Mouse (Mus musculus): ENCODE data around the gene Ubxn2a. TPM values are rescaled to one million over a fixed set of nuclear protein-coding genes. Genes with fewer than 3 reads are reported as not detected.

The Ubxn2a gene
- polyA plus RNA-seq, 1 experiment from 2014 or later, result 30.6 TPM

Other genes starting within 250 kb of the Ubxn2a start
- gene Fam228a, start 169.3 kb downstream of the Ubxn2a start, polyA plus RNA-seq (2016; fragmentation: Nextera tagmentation; extraction: Ambion mirVana), result 0.26 and 0.73 TPM in 2 replicates
- 3.6 and 3.8 TPM in 2 replicates for gene Pfn4, start 138.7 kb downstream of the Ubxn2a start, polyA plus RNA-seq (2016; fragmentation: Nextera tagmentation; extraction: Ambion mirVana)
- gene Fam228b, start 138.4 kb downstream of the Ubxn2a start, polyA plus RNA-seq (2016; fragmentation: Nextera tagmentation; extraction: Ambion mirVana), result 2.9 and 4.9 TPM in 2 replicates
- 310 and 312 TPM in 2 replicates for gene Sf3b6, start 90.2 kb downstream of the Ubxn2a start, polyA plus RNA-seq (2016; fragmentation: Nextera tagmentation; extraction: Ambion mirVana)
- 10.5 and 11.2 TPM in 2 replicates for gene Fkbp1b, start 66.1 kb downstream of the Ubxn2a start, polyA plus RNA-seq (2016; fragmentation: Nextera tagmentation; extraction: Ambion mirVana)
- 26.7 and 27.7 TPM in 2 replicates for gene Wdcp, start 64.4 kb downstream of the Ubxn2a start, polyA plus RNA-seq (2016; fragmentation: Nextera tagmentation; extraction: Ambion mirVana)
- gene Mfsd2b, start 33.3 kb downstream of the Ubxn2a start, polyA plus RNA-seq (2016; fragmentation: Nextera tagmentation; extraction: Ambion mirVana), result 2.4 and 2.5 TPM in 2 replicates
- gene Atad2b, start 9.6 kb upstream of the Ubxn2a start, polyA plus RNA-seq (2016; fragmentation: Nextera tagmentation; extraction: Ambion mirVana), result 22.9 and 23.9 TPM in 2 replicates